Mouse (Mus musculus): Measurements from ENCODE around the gene Ghitm. TPM values are rescaled to one million over a fixed set of nuclear protein-coding genes. Genes with fewer than 3 reads are reported as not detected.

The Ghitm gene
- polyA plus RNA-seq, 1 experiment from 2014 or later = 277 TPM

Other genes starting within 250 kb of the Ghitm start
- gene Ccser2, start 166.5 kb downstream of the Ghitm start, polyA plus RNA-seq (2015; fragmentation: Nextera tagmentation; extraction: Ambion mirVana) = 37.4 and 39.3 TPM in 2 replicates
- gene Rgr, start 86.3 kb downstream of the Ghitm start, polyA plus RNA-seq (2015; fragmentation: Nextera tagmentation; extraction: Ambion mirVana) = not detected in 2 replicates
- gene Lrit1, start 80.4 kb downstream of the Ghitm start, polyA plus RNA-seq (2015; fragmentation: Nextera tagmentation; extraction: Ambion mirVana) = not detected in 2 replicates
- gene Lrit2, start 67.3 kb downstream of the Ghitm start, polyA plus RNA-seq (2015; fragmentation: Nextera tagmentation; extraction: Ambion mirVana) = not detected in 2 replicates
- gene Cdhr1, start 36.9 kb downstream of the Ghitm start, polyA plus RNA-seq (2015; fragmentation: Nextera tagmentation; extraction: Ambion mirVana) = 2.9 and 4.4 TPM in 2 replicates
- gene 2610528A11Rik, start 21.2 kb downstream of the Ghitm start, polyA plus RNA-seq (2015; fragmentation: Nextera tagmentation; extraction: Ambion mirVana) = 0.26 and 0.47 TPM in 2 replicates